Mouse (Mus musculus) gastrocnemius, postnatal 4 days (tissue): ENCODE results near the gene Rpe. TPM values are rescaled to one million over a fixed set of nuclear protein-coding genes. Genes with fewer than 3 reads are reported as not detected.
"Not testable (repeated sequence)": the region's sequence is repeated elsewhere in the genome, so short reads cannot be mapped to it uniquely, and the experiment has no call there.

ENCODE experiments used
- DNase-seq, 2 experiments: peaks; one replicate each; pipeline ENCODE4 v3.0.0; 2021 to 2022; ENCODE audit warnings: low spot score in 2 of 2, mixed read lengths in 2 of 2
- long read RNA-seq, 2 experiments: library from polyadenylated mRNA; stranded (forward); transcript quantifications; one replicate each; pipeline ENCODE4 v2.0.0; 2021
- total RNA-seq, 2 experiments: library from RNA; stranded (reverse); gene quantifications; 2 replicates each; pipeline ENCODE4 v1.2.3; 2021

Rpe gene
- total RNA-seq, result 10 to 100 TPM; 14.5 to 16.1 TPM
- long read RNA-seq, experiment 1, transcript Rpe-201 (6 exons, 2,692 nt), result major isoform, 15 of 21 reads
- long read RNA-seq, experiment 1, partial matches to known transcripts, result 1 of 21 reads
- long read RNA-seq, experiment 1, other reads (novel, unspliced or antisense), result 3 of 21 reads
- long read RNA-seq, experiment 2, transcript Rpe-201 (6 exons, 2,692 nt), result major isoform, 14 of 20 reads
- long read RNA-seq, experiment 2, partial matches to known transcripts, result 1 of 20 reads
- long read RNA-seq, experiment 2, other reads (novel, unspliced or antisense), result 2 of 20 reads

DNA sequence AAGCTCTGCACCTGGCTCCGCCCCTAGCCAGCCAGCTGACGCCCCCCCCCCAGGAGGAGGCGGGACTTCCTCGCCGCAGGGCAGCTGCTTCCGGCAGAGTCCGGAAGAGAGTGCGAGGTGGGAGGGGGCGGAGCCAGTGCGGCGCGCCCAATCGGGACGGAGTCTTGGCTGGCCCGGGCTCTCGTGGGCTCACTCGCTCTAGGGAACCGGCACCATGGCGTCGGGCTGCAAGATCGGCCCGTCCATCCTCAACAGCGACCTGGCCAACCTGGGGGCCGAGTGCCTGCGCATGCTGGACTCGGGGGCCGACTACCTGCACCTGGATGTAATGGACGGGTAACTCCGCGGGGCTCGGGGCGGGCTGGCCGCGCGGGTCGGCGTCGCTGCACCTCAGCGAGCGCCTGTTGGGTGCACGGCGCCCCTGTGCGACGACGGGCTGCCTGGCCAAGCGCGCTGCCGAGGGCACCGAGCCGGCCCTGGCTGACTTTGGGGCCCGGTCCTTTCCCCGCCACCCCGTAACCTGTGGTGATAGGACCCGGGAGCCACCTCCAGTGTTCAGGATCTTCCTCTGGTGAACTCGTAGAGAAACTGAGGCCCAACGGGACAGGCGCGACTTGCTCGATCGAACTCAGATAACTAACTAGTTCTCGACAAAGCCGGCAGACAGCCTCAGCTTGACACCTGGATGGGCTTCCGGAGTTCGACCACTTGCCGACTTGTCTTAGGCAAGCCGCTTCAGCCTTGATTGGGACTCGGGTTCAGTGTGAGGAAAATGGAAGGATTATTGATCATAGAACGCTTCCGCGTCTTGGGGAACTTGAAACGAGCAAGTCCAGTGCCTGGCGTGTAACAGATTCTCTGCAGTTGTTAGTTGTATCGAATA is at the start of gene Rpe:
Gene Rpe, plus strand, starts transcription at position 139 of the 883 bp plus-strand sequence.
- DNase-seq, result peak; percentile 87 to 93

DNA sequence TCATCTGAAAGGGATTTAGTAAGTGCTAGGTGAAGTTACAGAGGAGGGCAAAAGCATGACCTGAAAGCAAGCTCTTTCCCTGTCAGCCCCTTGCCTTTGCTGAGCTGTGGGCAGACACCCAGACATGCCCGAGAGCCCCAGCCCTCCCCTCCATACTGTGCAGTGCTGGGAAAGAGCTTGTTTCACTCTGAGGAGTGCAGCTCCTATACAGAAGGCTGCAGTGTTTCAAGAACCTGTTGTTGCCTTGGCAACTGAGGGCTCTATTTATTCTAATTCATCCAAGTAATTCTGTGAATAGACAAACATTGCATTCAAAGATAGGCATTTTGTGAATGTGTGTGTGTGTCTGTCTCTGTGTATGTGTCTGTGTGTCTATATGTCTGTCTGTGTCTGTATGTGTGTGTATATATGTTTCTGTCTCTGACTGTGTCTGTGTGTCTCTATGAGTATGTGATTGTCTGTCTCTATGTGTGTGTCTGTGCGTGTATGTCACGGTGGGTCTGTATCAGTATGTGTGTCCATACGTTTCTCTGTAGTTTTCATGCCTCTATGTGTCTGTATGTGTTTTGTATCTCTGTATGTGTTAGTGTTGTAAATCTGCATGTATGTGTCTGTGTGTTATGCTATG is 45.4 kb upstream of the Rpe start:
- DNase-seq, result no peak

DNA sequence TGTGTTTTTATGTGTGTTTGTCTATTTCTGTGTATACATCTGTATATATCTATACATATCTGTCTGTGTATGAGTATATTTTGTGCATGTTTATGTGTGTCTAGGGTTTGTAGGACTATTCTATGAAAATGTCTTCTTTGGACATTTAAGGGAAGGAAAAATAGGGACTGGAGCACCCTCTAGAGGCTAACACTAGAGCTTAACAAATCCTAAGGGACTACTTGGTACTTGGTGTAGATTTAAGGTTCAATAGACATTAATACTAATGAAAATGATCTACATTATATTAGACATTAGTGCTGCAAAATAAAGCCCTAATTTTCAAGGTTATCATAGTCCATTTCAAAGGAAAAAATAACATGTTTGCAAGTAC is 44.9 kb upstream of the Rpe start:
- no peak for DNase-seq

DNA sequence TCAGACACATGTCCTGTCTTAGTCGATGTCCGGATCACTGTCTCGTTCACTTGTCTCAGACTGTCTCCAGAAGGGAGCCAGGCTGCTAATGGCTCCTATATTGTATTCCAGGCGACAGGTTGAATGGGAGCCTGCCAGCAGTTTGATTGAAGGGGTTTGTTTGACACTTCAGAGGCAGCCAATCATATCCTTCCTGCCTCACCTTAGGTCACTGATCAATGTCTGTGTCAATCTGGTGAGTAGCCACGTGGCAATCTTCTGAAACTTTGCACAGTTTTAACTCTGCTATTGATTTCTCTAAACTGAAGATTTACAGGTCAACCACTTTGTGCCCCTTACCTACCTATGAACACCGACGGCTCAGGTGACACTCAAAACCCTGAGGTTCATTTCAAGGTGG is 29.2 kb upstream of the Rpe start:
- DNase-seq, result no peak

DNA sequence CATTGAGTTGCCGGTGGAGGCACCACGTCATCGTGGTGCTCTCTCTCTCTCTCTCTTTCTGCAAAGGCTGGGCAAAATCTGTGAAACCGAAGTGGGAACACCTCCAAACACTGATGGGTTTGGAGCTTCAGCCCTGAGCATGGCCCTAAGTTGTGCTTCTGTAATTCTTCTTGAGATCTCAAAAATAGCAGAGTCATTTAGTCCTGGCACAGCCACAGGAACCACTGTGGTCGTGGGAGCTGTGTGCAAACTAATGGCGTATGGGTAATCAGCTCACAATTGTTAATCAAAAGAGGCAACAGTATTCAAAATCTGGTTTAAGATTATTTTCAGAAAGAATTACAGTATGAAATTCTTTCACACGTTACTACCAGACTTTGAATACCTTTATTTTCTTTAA is 27.8 kb upstream of the Rpe start:
- no peak for DNase-seq

DNA sequence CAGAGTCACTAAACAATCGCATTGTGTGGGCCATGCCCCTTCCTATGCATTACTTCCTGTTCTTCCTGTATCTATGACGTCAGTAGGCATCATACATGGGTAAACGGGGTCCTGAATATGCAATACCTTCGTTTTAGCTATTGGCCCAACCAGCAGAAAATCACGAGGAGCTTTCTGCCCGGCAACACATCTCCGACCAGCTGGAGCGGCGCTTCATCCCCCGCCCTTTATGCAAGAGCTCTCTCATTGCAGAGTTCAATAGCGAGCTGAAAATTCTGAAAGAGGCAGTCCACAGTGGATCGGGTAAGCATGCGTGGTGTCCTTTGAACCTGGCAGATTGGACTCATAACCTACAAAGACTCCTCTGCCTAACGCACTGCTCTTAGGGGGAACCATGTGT is 22.7 kb upstream of the Rpe start:
- DNase-seq, result no peak

DNA sequence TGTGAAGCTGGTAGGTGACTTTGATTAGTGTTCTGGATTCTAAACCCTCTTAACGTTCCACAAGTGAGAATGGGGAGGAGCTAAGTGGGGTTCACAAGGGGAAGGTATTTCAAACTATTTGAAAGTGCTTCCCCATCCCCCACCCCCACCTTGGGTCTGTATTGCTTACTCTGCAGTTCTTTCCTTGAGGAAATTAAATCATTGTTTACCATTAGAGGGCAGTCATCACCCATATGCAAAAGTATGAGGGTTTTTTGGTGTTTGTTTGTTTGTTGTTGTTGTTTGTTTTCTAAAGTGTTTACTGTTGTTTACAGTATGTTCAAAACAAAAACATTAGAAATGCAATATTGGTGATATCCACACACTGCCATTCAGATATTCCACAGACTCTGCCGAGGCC is 22.0 kb upstream of the Rpe start:
- no peak for DNase-seq

DNA sequence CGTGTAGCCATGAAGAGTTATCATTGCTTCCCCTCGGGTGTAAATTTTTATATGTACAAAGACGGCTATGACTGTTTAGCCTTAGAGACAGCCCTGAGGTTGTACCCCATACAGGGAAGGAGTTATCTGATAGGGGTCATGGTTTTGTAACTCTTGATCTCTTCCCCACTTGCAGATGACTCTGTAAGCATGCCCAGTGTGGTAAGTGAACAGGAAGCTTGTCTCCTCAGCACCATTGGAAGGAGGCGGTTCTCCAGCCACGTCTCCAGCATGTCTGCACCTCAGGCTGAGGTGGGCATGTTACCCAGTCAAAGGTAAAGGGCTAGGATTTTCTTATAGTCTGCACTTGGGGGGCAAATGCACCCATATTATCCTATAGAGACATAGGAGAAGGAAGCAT is 17.7 kb upstream of the Rpe start:
- no peak for DNase-seq

DNA sequence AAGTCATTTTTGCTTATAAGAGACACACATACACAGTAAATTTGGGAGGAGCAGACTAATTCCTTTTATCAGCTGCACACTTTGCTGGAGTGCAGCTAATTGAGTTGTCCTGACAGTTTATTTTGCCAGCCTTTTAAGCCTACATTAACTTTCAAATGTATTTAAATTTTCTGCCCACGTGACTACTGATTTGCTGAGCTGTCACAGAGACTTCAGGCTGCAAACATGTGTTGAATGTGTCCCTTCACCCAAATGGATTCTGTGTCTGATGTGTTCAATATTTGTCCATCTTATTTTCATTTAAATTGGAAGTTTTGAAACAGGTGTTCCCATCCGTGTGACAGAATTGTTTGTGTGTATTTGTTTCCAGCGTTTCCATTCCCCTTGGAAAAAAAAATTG is 8.9 kb upstream of the Rpe start:
- no peak for DNase-seq

DNA sequence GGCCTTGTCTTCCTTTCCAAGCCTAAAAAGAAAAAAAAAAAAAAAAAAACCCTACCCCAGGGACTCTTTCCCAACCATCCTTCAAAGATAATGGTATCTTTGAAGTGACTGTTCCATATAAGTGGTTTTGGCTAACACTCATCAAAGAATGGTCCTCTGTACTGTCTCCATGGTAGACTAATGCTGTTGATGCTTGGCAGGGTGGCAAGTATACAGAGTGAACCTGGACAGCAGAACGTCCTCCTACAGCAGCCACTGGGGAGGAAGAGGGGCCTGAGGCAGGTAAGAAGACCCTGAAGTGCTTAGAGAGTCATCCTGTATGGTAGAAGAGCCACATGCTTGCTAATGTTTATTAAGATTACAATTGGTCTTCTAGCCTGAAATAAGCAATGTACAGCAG is 8.3 kb upstream of the Rpe start:
- DNase-seq, result no peak

DNA sequence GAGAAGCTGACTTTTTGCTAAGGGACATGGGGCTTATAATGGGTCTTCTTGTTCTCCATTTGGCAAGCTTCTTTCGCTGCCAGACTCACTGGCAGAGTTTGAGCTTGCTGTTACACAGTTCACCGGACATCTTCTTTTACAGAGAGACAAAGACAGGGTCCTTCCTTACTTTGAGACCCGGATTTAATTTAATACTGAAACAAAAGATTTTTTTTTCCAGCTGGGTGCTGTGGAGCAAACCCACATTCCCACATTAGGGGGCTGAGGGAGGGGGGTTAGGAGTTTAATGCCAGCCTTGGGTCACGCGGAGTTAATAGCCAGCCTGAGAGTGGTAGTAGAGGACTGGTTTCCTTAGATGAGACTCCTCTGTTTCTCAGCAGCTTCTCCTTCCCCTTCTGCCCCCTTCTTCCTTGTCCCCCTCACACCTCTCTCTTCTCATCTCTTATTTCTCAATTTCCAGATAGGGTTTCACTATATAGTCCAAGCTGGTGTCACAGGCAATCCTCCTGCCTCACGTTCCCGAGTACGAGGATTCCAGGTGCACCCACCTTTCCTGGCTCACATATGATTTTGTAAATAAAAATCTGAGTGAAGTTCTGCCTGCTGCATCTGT is 7.7 kb upstream of the Rpe start:
- DNase-seq, result no peak

DNA sequence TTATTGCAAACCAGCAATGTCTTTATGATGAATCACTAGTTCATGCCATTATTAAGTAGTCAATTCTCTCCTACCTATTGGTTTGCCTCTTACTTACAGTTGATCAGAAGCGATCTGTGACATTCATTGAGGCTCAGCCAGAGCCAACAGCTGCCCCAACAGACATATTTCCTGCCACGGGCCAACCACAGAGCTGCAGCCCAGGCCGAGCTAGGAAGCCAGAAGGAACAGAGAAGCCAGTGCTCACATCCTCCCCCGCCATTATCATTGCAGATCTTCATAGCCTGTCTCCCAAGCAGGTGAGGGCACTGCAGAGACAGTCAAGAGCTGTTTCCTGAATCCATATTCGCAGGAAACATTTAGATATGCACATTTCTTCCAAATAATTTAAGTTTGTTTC is 6.4 kb upstream of the Rpe start:
- no peak for DNase-seq

DNA sequence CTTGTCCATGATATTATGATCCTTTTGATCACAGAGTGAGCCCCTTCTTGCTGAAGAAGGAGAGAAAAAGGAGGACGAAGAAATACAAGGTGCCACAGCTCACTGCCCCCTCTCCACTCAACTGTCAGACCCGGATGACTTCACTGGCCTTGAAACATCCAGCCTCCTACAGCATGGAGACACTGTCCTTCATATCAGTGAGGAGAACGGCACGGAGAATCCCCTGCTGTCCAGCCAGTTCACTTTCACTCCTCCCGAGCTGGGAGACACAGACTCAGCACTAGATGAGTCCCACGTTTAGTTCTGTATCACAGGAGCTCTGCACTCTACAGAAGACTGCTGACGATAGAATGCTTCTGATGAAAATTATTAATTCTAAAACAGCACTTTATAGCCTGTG is 5.3 kb upstream of the Rpe start:
- no peak for DNase-seq

DNA sequence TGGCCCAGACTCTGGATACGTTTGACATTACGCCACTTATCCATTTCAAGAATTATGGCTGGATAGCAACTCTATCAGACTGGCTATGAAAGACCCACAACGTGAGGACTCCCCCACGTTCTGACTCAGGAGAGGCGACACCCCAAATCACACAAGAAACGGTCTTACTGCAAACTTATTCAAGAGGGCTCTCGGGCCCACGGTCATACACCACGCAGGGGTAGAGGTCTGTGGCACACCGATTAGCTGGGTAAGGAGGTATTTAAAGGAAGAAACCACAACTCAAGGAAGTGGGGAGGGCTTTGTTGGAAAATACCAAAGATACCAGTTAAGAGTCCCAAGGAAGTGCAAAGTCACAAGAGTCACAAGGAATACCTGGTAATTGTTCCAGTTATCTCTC is 1.0 kb upstream of the Rpe start:
- not testable (repeated sequence) for DNase-seq

DNA sequence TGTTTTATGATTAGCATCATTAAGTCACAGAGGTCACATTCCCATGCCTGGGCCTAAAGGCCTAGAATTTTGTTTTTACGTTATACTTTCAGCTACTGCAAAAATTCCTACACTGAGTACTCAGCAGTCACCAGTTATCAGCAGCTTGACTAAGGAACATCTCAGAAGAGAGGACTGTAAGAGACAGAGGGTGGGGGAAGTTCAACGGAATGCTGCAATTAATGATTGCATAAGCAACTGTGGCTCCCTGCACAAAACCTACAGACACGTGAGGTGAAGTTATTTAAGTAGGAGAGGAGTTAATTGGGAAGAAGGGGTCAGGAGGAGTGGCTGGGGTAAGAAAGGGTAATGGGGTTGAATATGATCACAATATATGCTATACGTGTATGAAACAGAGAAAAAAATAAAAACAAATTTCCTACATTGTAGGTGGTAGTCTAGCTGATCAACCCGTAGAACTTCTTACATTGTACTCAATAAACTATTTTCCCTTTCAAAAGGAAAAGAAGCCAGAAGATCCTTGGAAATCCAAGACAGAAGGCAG is 410 bp upstream of the Rpe start:
- DNase-seq, result no peak

DNA sequence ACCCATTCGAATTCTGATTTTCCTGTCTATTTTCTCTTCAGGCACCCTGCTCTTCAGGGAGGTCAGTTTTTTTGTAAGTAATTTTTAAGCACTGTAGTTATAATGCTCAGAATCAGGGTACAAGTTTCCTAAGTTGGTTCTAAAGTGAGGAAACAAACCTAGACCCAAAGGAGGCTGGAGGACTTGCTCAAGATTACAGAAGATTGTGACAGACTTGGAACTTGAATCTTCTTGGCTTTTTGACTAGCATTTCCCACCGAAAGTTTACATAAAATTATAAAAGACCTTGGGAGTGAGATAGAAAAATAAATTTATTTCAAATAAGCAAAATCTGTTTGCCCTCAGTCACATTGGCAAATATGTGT is 927 bp downstream of the Rpe start:
- no peak for DNase-seq

DNA sequence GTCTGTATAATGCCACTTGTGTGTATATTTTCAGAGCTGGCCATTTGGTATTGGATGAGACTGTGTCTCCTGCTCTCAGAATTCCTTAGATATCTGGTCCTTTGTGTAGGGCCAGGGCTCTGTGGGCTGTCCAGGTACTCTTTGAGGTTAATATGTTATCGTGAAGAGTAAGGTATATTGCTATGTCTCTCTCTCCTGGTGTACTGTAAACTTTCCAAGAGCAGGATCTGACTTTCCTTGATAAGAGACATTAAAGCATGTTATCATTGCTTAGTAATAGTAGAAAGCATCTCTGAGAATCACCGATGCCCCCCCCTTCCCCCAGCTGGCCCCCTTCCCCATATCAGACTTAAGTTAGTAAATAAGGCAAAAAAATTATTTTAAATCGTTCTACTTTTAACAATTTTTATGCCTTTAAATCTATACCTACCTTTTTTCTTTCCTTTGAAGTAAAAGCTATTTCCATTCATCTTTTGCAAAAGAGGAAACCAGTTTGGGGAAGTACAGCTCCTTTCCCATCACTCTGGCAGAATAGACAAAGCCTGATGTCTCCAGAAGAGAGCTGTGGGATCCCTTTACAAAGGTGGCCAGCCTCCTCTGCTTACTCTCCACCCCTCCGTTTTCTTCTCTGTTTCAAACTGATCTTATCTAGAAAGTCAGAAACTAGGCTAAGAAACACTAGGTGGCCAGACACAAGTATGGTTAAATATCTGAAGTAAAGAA is 2.2 kb downstream of the Rpe start:
- no peak for DNase-seq

DNA sequence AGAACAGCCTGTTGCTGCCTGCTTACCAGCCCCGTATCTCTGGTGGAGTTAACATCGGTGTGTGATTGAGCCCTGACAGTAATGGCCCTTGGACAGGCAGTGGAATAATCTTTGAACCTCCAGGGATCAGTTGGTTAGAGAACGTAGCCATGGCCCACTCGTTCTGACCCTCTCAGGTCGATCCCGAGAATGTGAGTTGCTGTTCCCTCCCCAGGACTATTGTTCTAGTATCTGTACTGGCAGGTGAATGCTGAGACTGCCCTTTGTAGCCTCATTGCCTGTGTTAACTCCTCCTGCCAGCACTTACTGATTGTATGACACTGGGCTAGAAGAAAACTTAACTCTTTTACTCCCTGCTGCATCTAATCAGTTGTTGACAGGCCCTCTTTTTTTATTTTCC is 3.9 kb downstream of the Rpe start:
- DNase-seq, result no peak

DNA sequence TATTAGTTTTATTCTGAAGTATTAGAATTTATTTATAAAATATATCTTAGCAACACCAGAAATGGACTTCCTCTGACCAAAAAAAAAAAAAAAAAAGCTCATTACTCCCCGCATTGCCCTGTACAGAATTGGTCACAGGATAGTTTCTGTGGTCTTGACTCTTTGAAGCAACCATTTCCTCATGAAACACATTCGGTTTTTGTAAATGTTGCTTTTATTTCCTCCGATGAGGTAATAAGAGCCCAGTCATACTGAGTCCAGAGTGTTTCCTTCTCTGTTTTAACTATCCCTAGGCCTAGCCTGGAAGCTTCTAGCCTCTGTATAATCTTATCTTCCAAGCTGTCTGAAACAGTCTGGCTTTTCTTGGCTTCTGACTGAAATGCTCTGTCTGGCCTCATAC is 12.2 kb downstream of the Rpe start:
- no peak for DNase-seq

DNA sequence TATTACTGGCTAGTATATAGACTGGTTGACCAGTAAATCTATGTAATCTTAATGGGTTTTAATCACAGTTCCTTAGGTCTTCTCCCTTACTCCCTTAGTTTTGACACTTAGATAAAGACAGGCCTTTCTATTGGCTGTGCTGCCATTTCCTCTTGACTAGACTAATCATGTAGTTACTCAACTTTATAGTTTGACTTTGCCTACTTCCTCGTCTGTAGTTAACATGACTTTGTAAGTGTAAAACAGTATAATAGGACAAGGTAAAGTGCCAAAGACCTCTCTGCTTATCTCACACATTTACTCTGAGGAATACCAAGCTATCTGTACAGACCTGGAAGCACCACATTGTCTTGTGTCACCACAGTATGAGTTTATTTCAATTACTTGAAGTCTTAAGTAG is 29.9 kb downstream of the Rpe start:
- no peak for DNase-seq

DNA sequence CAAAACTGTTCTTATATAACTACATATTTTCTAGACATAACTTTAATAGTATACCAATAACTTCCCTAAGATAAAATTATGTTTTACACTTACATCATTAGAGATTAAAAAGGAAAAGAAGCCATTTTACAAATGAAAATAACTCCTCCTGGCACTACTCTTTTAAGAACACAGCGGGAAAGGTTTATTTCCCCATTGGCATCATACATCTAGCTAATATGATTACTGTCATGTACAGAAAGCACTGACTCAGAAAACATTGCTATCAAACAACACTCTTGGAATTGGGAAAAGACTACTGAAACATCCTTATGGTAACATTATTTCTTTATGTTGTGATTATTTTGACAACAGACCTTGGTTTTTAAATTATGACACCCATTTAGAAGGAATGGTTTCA is 68.1 kb downstream of the Rpe start:
- no peak for DNase-seq
